Comparison of ENCODE assay signal across 14 mouse cellular contexts in the genomic region with DNA sequence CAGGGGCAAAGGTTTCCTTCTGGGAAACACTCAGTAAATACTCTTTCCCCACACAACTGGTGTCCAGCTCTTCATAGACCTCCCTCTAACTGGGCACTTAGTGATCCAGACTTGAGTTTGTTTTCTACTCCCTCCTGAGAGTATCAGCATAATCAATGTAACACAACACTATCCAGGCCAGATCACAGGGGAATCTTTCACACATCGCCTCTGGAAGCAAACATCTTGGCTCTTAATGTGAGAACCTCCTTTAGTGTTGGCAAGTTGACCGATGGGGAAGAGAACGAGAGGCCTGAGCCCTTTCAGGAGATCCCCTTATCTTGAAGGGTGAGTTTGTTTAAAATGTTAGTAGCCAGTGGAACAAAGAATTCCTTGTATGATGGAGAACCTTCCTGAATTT.
DNase-seq lines count a peak whose midpoint lies in the region; ATAC-seq and TF ChIP-seq lines count a peak whose summit lies in the region.
"Had no signal": no experiment of that assay in that cellular context is flagged by ENCODE, and none has a peak within 500 bp of the region (broad histone marks: within the 10 kb centered on the region; RNA-seq: fewer than 3 reads in every experiment).

No protein-coding gene starts in this region.

- H3K4me2 ChIP-seq in kidney, embryonic 15.5 days = no peak overlapping the region
- no peak overlapping the region for H3K4me2 ChIP-seq in embryonic facial prominence, embryonic 11.5 days (ENCODE audit: low read depth, low read length)
- no peak overlapping the region for H3K4me2 ChIP-seq in heart, postnatal 0 days (ENCODE audit: low read depth, low read length)
- H3K4me2 ChIP-seq: hindbrain, embryonic 13.5 days; intestine, embryonic 15.5 days; liver, embryonic 13.5 days had no signal

- no peak overlapping the region for H3K9ac ChIP-seq in kidney, embryonic 15.5 days
- H3K9ac ChIP-seq in embryonic facial prominence, embryonic 11.5 days (replicated peaks; ENCODE audit: low read length) = no peak overlapping the region
- H3K9ac ChIP-seq in heart, postnatal 0 days (replicated peaks; ENCODE audit: low read depth, low read length) = no peak overlapping the region
- H3K9ac ChIP-seq: hindbrain, embryonic 13.5 days; intestine, embryonic 15.5 days; liver, embryonic 13.5 days had no signal

- no peaks in the 10 kb centered on the region for H3K36me3 ChIP-seq in kidney, embryonic 15.5 days
- no peaks in the 10 kb centered on the region for H3K36me3 ChIP-seq in embryonic facial prominence, embryonic 11.5 days (replicated peaks; ENCODE audit: control insufficient read depth, insufficient read depth, low read depth, low read length)
- no peaks in the 10 kb centered on the region for H3K36me3 ChIP-seq in heart, postnatal 0 days (replicated peaks; ENCODE audit: control insufficient read depth, insufficient read depth, low read length)
- H3K36me3 ChIP-seq: hindbrain, embryonic 13.5 days; intestine, embryonic 15.5 days; liver, embryonic 13.5 days had no signal

- peak overlapping the region; percentile 48; the same call in 1 of the 2 replicates for H3K27ac ChIP-seq in kidney, embryonic 15.5 days
- peak overlapping the region; percentile 35 for H3K27ac ChIP-seq in embryonic facial prominence, embryonic 11.5 days (replicated peaks; ENCODE audit: low read depth, low read length)
- peak overlapping the region; percentile 58; the same call in 1 of the 2 replicates for H3K27ac ChIP-seq in heart, postnatal 0 days (ENCODE audit: low read depth)
- H3K27ac ChIP-seq: hindbrain, embryonic 13.5 days; liver, embryonic 13.5 days had no signal

- no peaks in the 10 kb centered on the region for H3K9me3 ChIP-seq in kidney, embryonic 15.5 days (replicated peaks)
- no peaks in the 10 kb centered on the region for H3K9me3 ChIP-seq in embryonic facial prominence, embryonic 11.5 days (replicated peaks; ENCODE audit: control insufficient read depth, low read length)
- no peaks in the 10 kb centered on the region for H3K9me3 ChIP-seq in heart, postnatal 0 days (replicated peaks; ENCODE audit: control insufficient read depth, low read length)
- H3K9me3 ChIP-seq: hindbrain, embryonic 13.5 days; intestine, embryonic 15.5 days; liver, embryonic 13.5 days had no signal

- no peak overlapping the region for H3K4me3 ChIP-seq in kidney, embryonic 15.5 days (replicated peaks)
- H3K4me3 ChIP-seq in embryonic facial prominence, embryonic 11.5 days (ENCODE audit: low read depth, low read length) = no peak overlapping the region
- no peak overlapping the region for H3K4me3 ChIP-seq in heart, postnatal 0 days (ENCODE audit: low read depth, low read length)
- H3K4me3 ChIP-seq: hindbrain, embryonic 13.5 days; intestine, embryonic 15.5 days; liver, embryonic 13.5 days had no signal

- no peak for TF ChIP-seq CTCF in heart, postnatal 0 days (IDR thresholded peaks at IDR 0.05; ENCODE audit: low read depth)

- ATAC-seq in kidney, embryonic 15.5 days (replicated peaks; ENCODE audit: low FRiP score) = no peak
- no peak for ATAC-seq in embryonic facial prominence, embryonic 11.5 days (replicated peaks; ENCODE audit: insufficient number of reproducible peaks, low FRiP score, low TSS enrichment, low read depth)
- no peak for ATAC-seq in heart, postnatal 0 days (ENCODE audit: insufficient read depth, low read depth)
- no peak for ATAC-seq in granulocyte monocyte progenitor cell, adult 5-6 weeks (replicated peaks; ENCODE audit: poor library complexity, severe bottlenecking)

- no peak for TF ChIP-seq EP300 in heart, postnatal 0 days (IDR thresholded peaks at IDR 0.05; ENCODE audit: low read depth)

- H3K4me1 ChIP-seq in kidney, embryonic 15.5 days = peaks cover 11% of the 10 kb centered on the region; the same call in 1 of the 2 replicates
- no peaks in the 10 kb centered on the region for H3K4me1 ChIP-seq in embryonic facial prominence, embryonic 11.5 days (ENCODE audit: control insufficient read depth, insufficient read depth, low read length)
- peaks cover 35% of the 10 kb centered on the region for H3K4me1 ChIP-seq in heart, postnatal 0 days (ENCODE audit: control insufficient read depth, insufficient read depth)
- H3K4me1 ChIP-seq: hindbrain, embryonic 13.5 days; liver, embryonic 13.5 days had no signal

- intact Hi-C loops in gastrocnemius, postnatal 36 days (cut with DNase I) = no loop called here

- H3K27me3 ChIP-seq in kidney, embryonic 15.5 days = no peaks in the 10 kb centered on the region
- H3K27me3 ChIP-seq in embryonic facial prominence, embryonic 11.5 days (ENCODE audit: control insufficient read depth, insufficient read depth, low read length) = no peaks in the 10 kb centered on the region
- H3K27me3 ChIP-seq in heart, postnatal 0 days (ENCODE audit: control insufficient read depth, insufficient read depth, low read length) = no peaks in the 10 kb centered on the region
- H3K27me3 ChIP-seq: hindbrain, embryonic 13.5 days; intestine, embryonic 15.5 days; liver, embryonic 13.5 days had no signal

- WGBS in kidney, embryonic 15.5 days = 64% methylated on average over 3 of the region's 3 CpGs
- 68% methylated on average over 3 of the region's 3 CpGs for WGBS in embryonic facial prominence, embryonic 11.5 days
- 52% methylated on average over 3 of the region's 3 CpGs for WGBS in heart, postnatal 0 days

- peak; percentile 12 for DNase-seq in gastrocnemius, postnatal 25 days
- no peak for DNase-seq in gastrocnemius, postnatal 36 days
- no peak for DNase-seq in kidney, postnatal 25 days
- DNase-seq in embryonic facial prominence, embryonic 11.5 days (ENCODE audit: low spot score) = no peak
- no peak for DNase-seq in heart, postnatal 0 days (ENCODE audit: low spot score)
- no peak for DNase-seq in adrenal gland, adult 8-10 months
- DNase-seq: cerebellum, adult 2 months; liver, embryonic 13.5 days; midbrain, embryonic 14.5 days; thymus, postnatal 25 days had no signal
